Mouse (Mus musculus) adrenal gland, postnatal 25 days (tissue): ENCODE results near the gene Fam84b. TPM values are rescaled to one million over a fixed set of nuclear protein-coding genes. Genes with fewer than 3 reads are reported as not detected.
"Not testable (repeated sequence)": the region's sequence is repeated elsewhere in the genome, so short reads cannot be mapped to it uniquely, and the experiment has no call there.

Source experiments
- DNase-seq: peaks from one replicate; pipeline ENCODE4 v3.0.0; 2021; ENCODE audit warnings: mixed read lengths
- long read RNA-seq: library from polyadenylated mRNA; stranded (forward); transcript quantifications from one replicate; pipeline ENCODE4 v2.0.0, GENCODE M21; 2021
- total RNA-seq: library from RNA; stranded (reverse); gene quantifications from 2 replicates; pipeline ENCODE4 v1.2.3, GENCODE M21; 2021

Fam84b gene
- total RNA-seq = 17.2 and 17.6 TPM in 2 replicates
- long read RNA-seq, full-length matches to known transcripts = 4 of 10 reads
- long read RNA-seq, partial matches to known transcripts = 0 of 10 reads
- long read RNA-seq, other reads (novel, unspliced or antisense) = 6 of 10 reads

- peak; percentile 13 for DNase-seq
Observed at GRCm38 (mm10) chr15:60853231-60853999, at the start of gene Fam84b. Gene Fam84b (minus strand): TSS chr15:60853778.

GRCm38 (mm10) chr15:60898187-60898965 is 44.8 kb upstream of the Fam84b start:
- DNase-seq = no peak

- DNase-seq = no peak
Observed at GRCm38 (mm10) chr15:60896040-60896439, 42.5 kb upstream of the Fam84b start.

- DNase-seq = no peak
Observed at GRCm38 (mm10) chr15:60892976-60893463, 39.4 kb upstream of the Fam84b start.

GRCm38 (mm10) chr15:60888724-60889123 is 35.1 kb upstream of the Fam84b start:
- DNase-seq = no peak

- DNase-seq = no peak
Observed at GRCm38 (mm10) chr15:60875721-60876120, 22.1 kb upstream of the Fam84b start.

- DNase-seq = no peak
Observed at GRCm38 (mm10) chr15:60862417-60862816, 8.8 kb upstream of the Fam84b start.

- no peak for DNase-seq
Observed at GRCm38 (mm10) chr15:60855112-60855511, 1.5 kb upstream of the Fam84b start.

GRCm38 (mm10) chr15:60854151-60854550 is 573 bp upstream of the Fam84b start:
- no peak for DNase-seq

- no peak for DNase-seq
Observed at GRCm38 (mm10) chr15:60848630-60849029, 4.9 kb downstream of the Fam84b start.

GRCm38 (mm10) chr15:60846291-60846690 is 7.3 kb downstream of the Fam84b start:
- no peak for DNase-seq

- no peak for DNase-seq
Observed at GRCm38 (mm10) chr15:60845886-60846285, 7.7 kb downstream of the Fam84b start.

GRCm38 (mm10) chr15:60841785-60842184 is 11.8 kb downstream of the Fam84b start:
- DNase-seq = no peak

GRCm38 (mm10) chr15:60841312-60841711 is 12.3 kb downstream of the Fam84b start:
- DNase-seq = not testable (repeated sequence)

GRCm38 (mm10) chr15:60840296-60840670 is 13.3 kb downstream of the Fam84b start:
- no peak for DNase-seq

GRCm38 (mm10) chr15:60839539-60840295 is 13.9 kb downstream of the Fam84b start:
- DNase-seq = no peak

- no peak for DNase-seq
Observed at GRCm38 (mm10) chr15:60838135-60838534, 15.4 kb downstream of the Fam84b start.

GRCm38 (mm10) chr15:60837719-60838118 is 15.9 kb downstream of the Fam84b start:
- DNase-seq = no peak

GRCm38 (mm10) chr15:60836321-60836720 is 17.3 kb downstream of the Fam84b start:
- DNase-seq = no peak

- no peak for DNase-seq
Observed at GRCm38 (mm10) chr15:60834598-60835571, 18.7 kb downstream of the Fam84b start.
